In genomic region chr4:129136189-129136578, GRCm38 (mm10) we compare ENCODE assay signal across 9 mouse cellular contexts. TPM values are rescaled to one million over a fixed set of nuclear protein-coding genes. Genes with fewer than 3 reads are reported as not detected.
DNase-seq lines count a peak whose midpoint lies in the region; ATAC-seq and TF ChIP-seq lines count a peak whose summit lies in the region.
"Had no signal": no experiment of that assay in that cellular context is flagged by ENCODE, and none has a peak within 500 bp of the region (broad histone marks: within the 10 kb centered on the region; RNA-seq: fewer than 3 reads in every experiment).

No protein-coding gene starts in this region.

- H3K27ac ChIP-seq in neural tube, embryonic 11.5 days (ENCODE audit: low read depth, low read length): no peak overlapping the region
- no peak overlapping the region for H3K27ac ChIP-seq in liver, embryonic 12.5 days
- H3K27ac ChIP-seq in stomach, postnatal 0 days (replicated peaks): no peak overlapping the region

- peak overlapping the region; percentile 84 for H3K9ac ChIP-seq in neural tube, embryonic 11.5 days (ENCODE audit: low read length)
- no peak overlapping the region for H3K9ac ChIP-seq in liver, embryonic 12.5 days
- peak overlapping the region; percentile 63; the same call in 1 of the 2 replicates for H3K9ac ChIP-seq in stomach, postnatal 0 days (ENCODE audit: low read length)

- 0 out of 2 replicates have a peak, but pooled peaks cover 3% of the 10 kb centered on the region for H3K27me3 ChIP-seq in neural tube, embryonic 11.5 days (ENCODE audit: control insufficient read depth, insufficient read depth, low read length)
- H3K27me3 ChIP-seq in liver, embryonic 12.5 days (replicated peaks): peaks cover 82% of the 10 kb centered on the region
- no peaks in the 10 kb centered on the region for H3K27me3 ChIP-seq in stomach, postnatal 0 days (ENCODE audit: control insufficient read depth, insufficient read depth, low read length)

- H3K4me2 ChIP-seq in neural tube, embryonic 11.5 days (ENCODE audit: low read depth): peak overlapping the region; percentile 96
- peak overlapping the region; percentile 74 for H3K4me2 ChIP-seq in liver, embryonic 12.5 days
- H3K4me2 ChIP-seq in stomach, postnatal 0 days (replicated peaks; ENCODE audit: low read depth): peak overlapping the region; percentile 79

- peak overlapping the region; percentile 73 for H3K4me3 ChIP-seq in neural tube, embryonic 11.5 days (ENCODE audit: low read depth, low read length)
- peak overlapping the region; percentile 59 for H3K4me3 ChIP-seq in liver, embryonic 12.5 days
- peak overlapping the region; percentile 50 for H3K4me3 ChIP-seq in stomach, postnatal 0 days (ENCODE audit: low read depth, low read length)

- H3K9me3 ChIP-seq in neural tube, embryonic 11.5 days (ENCODE audit: control insufficient read depth, low read length): no peaks in the 10 kb centered on the region
- no peaks in the 10 kb centered on the region for H3K9me3 ChIP-seq in liver, embryonic 12.5 days (replicated peaks)
- H3K9me3 ChIP-seq in stomach, postnatal 0 days (ENCODE audit: control insufficient read depth, low read length): no peaks in the 10 kb centered on the region

- DNase-seq in frontal cortex, postnatal 10 days (ENCODE audit: low spot score in 2 of 2): no peak
- DNase-seq in neural tube, embryonic 11.5 days (ENCODE audit: low spot score): peak; percentile 30
- no peak for DNase-seq in neural tube, embryonic 10.5 days (ENCODE audit: extremely low spot score, low spot score)
- DNase-seq in stomach, postnatal 0 days (ENCODE audit: low spot score): no peak
- DNase-seq in left cerebral cortex, adult 8-10 months (ENCODE audit: low spot score in 2 of 2): no peak
- no peak for DNase-seq in adrenal gland, adult (ENCODE audit: inconsistent age in 2 of 2, low spot score in 1 of 2)

- no peak for TF ChIP-seq CTCF in stomach, postnatal 0 days (IDR thresholded peaks at IDR 0.05; ENCODE audit: low read depth)

- TF ChIP-seq EP300 in stomach, postnatal 0 days (optimal IDR thresholded peaks at IDR 0.05): no peak

- ATAC-seq in frontal cortex, adult (ENCODE audit: low TSS enrichment): peak; percentile 20; the same call in 1 of the 2 replicates
- ATAC-seq in neural tube, embryonic 11.5 days (ENCODE audit: insufficient read depth, low FRiP score, low TSS enrichment): no peak
- ATAC-seq in liver, embryonic 12.5 days: no peak
- ATAC-seq in stomach, postnatal 0 days (ENCODE audit: low FRiP score, low TSS enrichment): no peak

- peaks cover 12% of the 10 kb centered on the region; the same call in 1 of the 2 replicates for H3K4me1 ChIP-seq in neural tube, embryonic 11.5 days (ENCODE audit: control insufficient read depth, insufficient read depth, low read length)
- peaks cover 54% of the 10 kb centered on the region for H3K4me1 ChIP-seq in liver, embryonic 12.5 days
- peaks cover 2% of the 10 kb centered on the region; the same call in 1 of the 2 replicates for H3K4me1 ChIP-seq in stomach, postnatal 0 days (replicated peaks; ENCODE audit: control insufficient read depth, insufficient read depth)

- 30% methylated on average over 9 of the region's 9 CpGs for WGBS in neural tube, embryonic 11.5 days
- whole genome bisulfite sequencing in liver, embryonic 12.5 days (ENCODE audit: insufficient replicate concordance): 34% methylated on average over 9 of the region's 9 CpGs
- 44% methylated on average over 9 of the region's 9 CpGs for WGBS in stomach, postnatal 0 days

- H3K36me3 ChIP-seq in neural tube, embryonic 11.5 days (ENCODE audit: control insufficient read depth, insufficient read depth, low read length): peaks cover 3% of the 10 kb centered on the region
- H3K36me3 ChIP-seq in liver, embryonic 12.5 days: no peaks in the 10 kb centered on the region
- H3K36me3 ChIP-seq in stomach, postnatal 0 days (ENCODE audit: control insufficient read depth, insufficient read depth, low read length): no peaks in the 10 kb centered on the region

RNA-seq across cellular contexts. Expression of gene Fndc5, which starts 0.6 kb away (rescaled TPM):
- polyA plus RNA-seq in neural tube, embryonic 11.5 days (2014; fragmentation: Nextera tagmentation; extraction: Ambion mirVana): 23.5 and 26.2 TPM in 2 replicates
- polyA plus RNA-seq in liver, embryonic 12.5 days (2016; fragmentation: Nextera tagmentation; extraction: Ambion mirVana): 1.3 and 1.8 TPM in 2 replicates
- 2.0 and 2.4 TPM in 2 replicates for polyA plus RNA-seq in stomach, postnatal 0 days (2015; fragmentation: Nextera tagmentation; extraction: Ambion mirVana)
- total RNA-seq in left cerebral cortex, adult 8-10 months (2022): 10 to 100 TPM; 59.2 to 67.3 (median 62.3) TPM

RNA-seq across cellular contexts. Expression of gene Hpca, which starts 14.3 kb away (rescaled TPM):
- polyA plus RNA-seq in neural tube, embryonic 11.5 days (2014; fragmentation: Nextera tagmentation; extraction: Ambion mirVana): 7.2 and 8.9 TPM in 2 replicates
- 1.9 and 2.3 TPM in 2 replicates for polyA plus RNA-seq in liver, embryonic 12.5 days (2016; fragmentation: Nextera tagmentation; extraction: Ambion mirVana)
- 0.91 and 0.99 TPM in 2 replicates for polyA plus RNA-seq in stomach, postnatal 0 days (2015; fragmentation: Nextera tagmentation; extraction: Ambion mirVana)
- 100 to 1,000 TPM; 809 to 955 (median 872) TPM for total RNA-seq in left cerebral cortex, adult 8-10 months (2022)
- total RNA-seq: hematopoietic stem cell, adult 5-6 weeks had no signal

RNA-seq across cellular contexts. Expression of gene Tmem54, which starts 30.8 kb away (rescaled TPM):
- 1.5 TPM in 2 replicates for polyA plus RNA-seq in neural tube, embryonic 11.5 days (2014; fragmentation: Nextera tagmentation; extraction: Ambion mirVana)
- 1.9 and 2.0 TPM in 2 replicates for polyA plus RNA-seq in liver, embryonic 12.5 days (2016; fragmentation: Nextera tagmentation; extraction: Ambion mirVana)
- 106 and 115 TPM in 2 replicates for polyA plus RNA-seq in stomach, postnatal 0 days (2015; fragmentation: Nextera tagmentation; extraction: Ambion mirVana)
- not detected for total RNA-seq in left cerebral cortex, adult 8-10 months (2022)
- total RNA-seq: hematopoietic stem cell, adult 5-6 weeks had no signal

RNA-seq across cellular contexts. Expression of gene S100pbp, which starts 53.3 kb away (rescaled TPM):
- polyA plus RNA-seq in neural tube, embryonic 11.5 days (2014; fragmentation: Nextera tagmentation; extraction: Ambion mirVana): 21.3 and 21.5 TPM in 2 replicates
- polyA plus RNA-seq in liver, embryonic 12.5 days (2016; fragmentation: Nextera tagmentation; extraction: Ambion mirVana): 10.9 and 12.1 TPM in 2 replicates
- polyA plus RNA-seq in stomach, postnatal 0 days (2015; fragmentation: Nextera tagmentation; extraction: Ambion mirVana): 3.7 and 4.5 TPM in 2 replicates
- 10 to 100 TPM; 44.1 to 52.8 (median 46.3) TPM for total RNA-seq in left cerebral cortex, adult 8-10 months (2022)

RNA-seq across cellular contexts. Expression of gene Yars, which starts 53.4 kb away (rescaled TPM):
- 103 and 115 TPM in 2 replicates for polyA plus RNA-seq in neural tube, embryonic 11.5 days (2014; fragmentation: Nextera tagmentation; extraction: Ambion mirVana)
- polyA plus RNA-seq in liver, embryonic 12.5 days (2016; fragmentation: Nextera tagmentation; extraction: Ambion mirVana): 92.4 and 92.9 TPM in 2 replicates
- polyA plus RNA-seq in stomach, postnatal 0 days (2015; fragmentation: Nextera tagmentation; extraction: Ambion mirVana): 41.3 and 44.2 TPM in 2 replicates
- total RNA-seq in left cerebral cortex, adult 8-10 months (2022): 10 to 100 TPM; 90.5 to 98.5 (median 96.4) TPM

Comparison
In these comparisons a context has a peak if more than half of its experiments do, and no peak if none do; other contexts are left out.
1. RNA of gene Tmem54, which starts 30.8 kb away (polyA plus RNA-seq): 106 to 115 TPM in stomach, postnatal 0 days; 1.9 to 2.0 TPM in liver, embryonic 12.5 days and 1.5 TPM in neural tube, embryonic 11.5 days; every median in the first group is over 10 times any median in the second.
2. Peak in every context shown above with its lines, with median percentiles within 50 percentile points of each other: H3K4me2 ChIP-seq and H3K4me3 ChIP-seq.